Mouse (Mus musculus) embryonic facial prominence, embryonic 11.5 days (tissue): ENCODE data around the gene Edar. TPM values are rescaled to one million over a fixed set of nuclear protein-coding genes. Genes with fewer than 3 reads are reported as not detected.

Experiments used
- ATAC-seq: fragments of 200-750 bp; cut with Nextera tagmentation; replicated peaks from 2 replicates; pipeline ENCODE4 v1.8.0; 2017; ENCODE audit warnings: low read depth; ENCODE audit not compliant: insufficient number of reproducible peaks, low FRiP score, low TSS enrichment
- DNase-seq: peaks from one replicate; pipeline ENCODE4 v3.0.0-alpha.2; 2015; ENCODE audit warnings: low spot score
- H3K27ac ChIP-seq: fragments of 300-500 bp; sonication (generic); replicated peaks from 2 replicates; pipeline ENCODE4 v1.5.1; 2014; ENCODE audit warnings: mild to moderate bottlenecking, low read depth, low read length, control low read depth
- H3K27me3 ChIP-seq: fragments of 300-500 bp; sonication (generic); 2 replicates; pipeline ENCODE4 v1.6.1; 2014; ENCODE audit warnings: mild to moderate bottlenecking, low read length, moderate library complexity, mixed read lengths; ENCODE audit not compliant: control insufficient read depth, insufficient read depth
- H3K36me3 ChIP-seq: fragments of 300-500 bp; sonication (generic); replicated peaks from 2 replicates; pipeline ENCODE4 v1.6.1; 2014; ENCODE audit warnings: low read depth, mild to moderate bottlenecking, low read length, moderate library complexity, mixed read lengths; ENCODE audit not compliant: control insufficient read depth, insufficient read depth
- H3K4me1 ChIP-seq: fragments of 300-500 bp; sonication (generic); 2 replicates; pipeline ENCODE4 v1.6.1; 2014; ENCODE audit warnings: low read length, mixed read lengths; ENCODE audit not compliant: control insufficient read depth, insufficient read depth
- H3K4me2 ChIP-seq: fragments of 300-500 bp; sonication (generic); 2 replicates; pipeline ENCODE4 v1.6.1; 2014; ENCODE audit warnings: low read depth, mild to moderate bottlenecking, control low read depth, low read length, moderate library complexity
- H3K4me3 ChIP-seq: fragments of 300-500 bp; sonication (generic); 2 replicates; pipeline ENCODE4 v1.5.1; 2014; ENCODE audit warnings: low read depth, low read length, control low read depth
- H3K9ac ChIP-seq: fragments of 300-500 bp; sonication (generic); replicated peaks from 2 replicates; pipeline ENCODE4 v1.6.1; 2014; ENCODE audit warnings: mild to moderate bottlenecking, control low read depth, low read length
- H3K9me3 ChIP-seq: fragments of 300-500 bp; sonication (generic); replicated peaks from 2 replicates; pipeline ENCODE4 v1.6.1; 2016; ENCODE audit warnings: mild to moderate bottlenecking, low read length, inconsistent platforms, mixed read lengths; ENCODE audit not compliant: control insufficient read depth
- WGBS: fragments of 180-500 bp; shearing (Covaris S2); extraction: QIAGEN DNeasy Blood & Tissue Kit; methylation state at CpG from one replicate; pipeline ENCODE4 v1.1.7; 2014; 5-methylcytosine and 5-hydroxymethylcytosine counted together
- polyA plus RNA-seq: library from polyadenylated mRNA; unstranded; fragments of >200 nt; fragmentation: Nextera tagmentation; extraction: Ambion mirVana; gene quantifications from 2 replicates; pipeline ENCODE4 v1.2.1, GENCODE M21; 2014

Gene Edar
- polyA plus RNA-seq, 1 experiment from 2014 or later: 0.52 TPM

GRCm38 (mm10) chr10:58698955-58699354 lies 23.5 kb upstream of the Edar start:
- ATAC-seq: no peak
- Histone ChIP-seq H3K9me3 (no peaks in the 10 kb centered on the region), H3K27me3 (no peaks in the 10 kb centered on the region), H3K4me1 (no peaks in the 10 kb centered on the region), H3K4me3 (no peak overlapping the region), H3K9ac (no peak overlapping the region), H3K4me2 (no peak overlapping the region), H3K36me3 (no peaks in the 10 kb centered on the region), H3K27ac (no peak overlapping the region)
- 85% methylated on average over 4 of the region's 4 CpGs for WGBS
- DNase-seq: no peak

GRCm38 (mm10) chr10:58691051-58691450 lies 15.6 kb upstream of the Edar start:
- Histone ChIP-seq H3K36me3 (no peaks in the 10 kb centered on the region), H3K27me3 (no peaks in the 10 kb centered on the region), H3K4me1 (no peaks in the 10 kb centered on the region), H3K4me2 (no peak overlapping the region), H3K9me3 (no peaks in the 10 kb centered on the region), H3K27ac (no peak overlapping the region), H3K9ac (no peak overlapping the region), H3K4me3 (no peak overlapping the region)
- DNase-seq (no peak), ATAC-seq (no peak)
- 54% methylated on average over 6 of the region's 7 CpGs for WGBS

GRCm38 (mm10) chr10:58679298-58679697 lies 3.8 kb upstream of the Edar start:
- WGBS: 86% methylated on average over 6 of the region's 6 CpGs

GRCm38 (mm10) chr10:58673278-58674061 lies 2.0 kb downstream of the Edar start:
- ATAC-seq (peak; percentile 66; the same call in 1 of the 2 replicates), DNase-seq (peak; percentile 81)
- H3K27me3 ChIP-seq: 0 out of 2 replicates have a peak, but pooled peaks cover 2% of the 10 kb centered on the region
- no peak overlapping the region for H3K9ac ChIP-seq
- no peaks in the 10 kb centered on the region for H3K9me3 ChIP-seq
- no peak overlapping the region for H3K27ac ChIP-seq
- 39% methylated on average over 15 of the region's 15 CpGs for WGBS
- no peak overlapping the region for H3K4me2 ChIP-seq
- H3K4me3 ChIP-seq: no peak overlapping the region
- no peaks in the 10 kb centered on the region for H3K36me3 ChIP-seq
- no peaks in the 10 kb centered on the region for H3K4me1 ChIP-seq

More at GRCm38 (mm10) chr10:58679298-58679697, 3.8 kb upstream of the Edar start:
- H3K27ac ChIP-seq: no peak overlapping the region
- H3K9ac ChIP-seq: no peak overlapping the region
- H3K4me1 ChIP-seq: no peaks in the 10 kb centered on the region
- H3K27me3 ChIP-seq: 0 out of 2 replicates have a peak, but pooled peaks cover 2% of the 10 kb centered on the region
- DNase-seq (no peak), ATAC-seq (no peak)
- no peak overlapping the region for H3K4me2 ChIP-seq
- no peaks in the 10 kb centered on the region for H3K36me3 ChIP-seq
- H3K9me3 ChIP-seq: no peaks in the 10 kb centered on the region
- H3K4me3 ChIP-seq: no peak overlapping the region

GRCm38 (mm10) chr10:58672557-58673277 lies 2.7 kb downstream of the Edar start:
- no peak overlapping the region for H3K4me2 ChIP-seq
- no peak overlapping the region for H3K4me3 ChIP-seq
- peak; percentile 35; the same call in 1 of the 2 replicates for ATAC-seq
- H3K27ac ChIP-seq: no peak overlapping the region
- H3K9me3 ChIP-seq: no peaks in the 10 kb centered on the region
- no peak for DNase-seq
- no peaks in the 10 kb centered on the region for H3K4me1 ChIP-seq
- no peak overlapping the region for H3K9ac ChIP-seq
- H3K36me3 ChIP-seq: no peaks in the 10 kb centered on the region
- WGBS: 59% methylated on average over 10 of the region's 10 CpGs
- H3K27me3 ChIP-seq: 0 out of 2 replicates have a peak, but pooled peaks cover 2% of the 10 kb centered on the region

- Histone ChIP-seq H3K36me3 (no peaks in the 10 kb centered on the region), H3K4me3 (no peak overlapping the region), H3K27ac (no peak overlapping the region), H3K27me3 (no peaks in the 10 kb centered on the region), H3K4me1 (no peaks in the 10 kb centered on the region), H3K4me2 (no peak overlapping the region), H3K9me3 (no peaks in the 10 kb centered on the region), H3K9ac (no peak overlapping the region)
- 86% methylated on average over 5 of the region's 5 CpGs for WGBS
- DNase-seq: no peak
- no peak for ATAC-seq
These were observed 11.6 kb downstream of the Edar start for GRCm38 (mm10) chr10:58663868-58664267.

- Histone ChIP-seq H3K36me3 (no peaks in the 10 kb centered on the region), H3K9me3 (no peaks in the 10 kb centered on the region), H3K4me3 (no peak overlapping the region), H3K27ac (no peak overlapping the region), H3K4me1 (no peaks in the 10 kb centered on the region), H3K4me2 (no peak overlapping the region), H3K27me3 (no peaks in the 10 kb centered on the region), H3K9ac (no peak overlapping the region)
- WGBS: 89% methylated on average over 6 of the region's 6 CpGs
- DNase-seq (no peak), ATAC-seq (no peak)
These were observed 12.0 kb downstream of the Edar start for GRCm38 (mm10) chr10:58663417-58663816.
